28 mouse cellular contexts compared by ENCODE assay signal in genomic region chr11:40491599-40491998, GRCm38 (mm10).
DNase-seq lines count a peak whose midpoint lies in the region; ATAC-seq and TF ChIP-seq lines count a peak whose summit lies in the region.
"Had no signal": no experiment of that assay in that cellular context is flagged by ENCODE, and none has a peak within 500 bp of the region (broad histone marks: within the 10 kb centered on the region; RNA-seq: fewer than 3 reads in every experiment).

No protein-coding gene starts in this region.

- no peak overlapping the region for H3K4me3 ChIP-seq in hindbrain, embryonic 11.5 days (ENCODE audit: low read depth, low read length)
- no peak overlapping the region for H3K4me3 ChIP-seq in hindbrain, embryonic 12.5 days
- no peak overlapping the region for H3K4me3 ChIP-seq in lung, embryonic 15.5 days
- no peak overlapping the region for H3K4me3 ChIP-seq in lung, adult 2 months (replicated peaks; ENCODE audit: extremely low read depth, low read depth, low read length)
- no peak overlapping the region for H3K4me3 ChIP-seq in midbrain, embryonic 14.5 days (replicated peaks; ENCODE audit: low read depth, low read length)
- H3K4me3 ChIP-seq: erythroblast, embryonic 14.5 days; gastrocnemius, adult 2 months; myocyte; neural tube, embryonic 12.5 days; stomach, embryonic 15.5 days had no signal

- no peaks in the 10 kb centered on the region for H3K9me3 ChIP-seq in hindbrain, embryonic 11.5 days (ENCODE audit: control insufficient read depth, low read length)
- no peaks in the 10 kb centered on the region for H3K9me3 ChIP-seq in hindbrain, embryonic 12.5 days (replicated peaks)
- H3K9me3 ChIP-seq in lung, embryonic 15.5 days: no peaks in the 10 kb centered on the region
- no peaks in the 10 kb centered on the region for H3K9me3 ChIP-seq in midbrain, embryonic 14.5 days (ENCODE audit: control insufficient read depth, low read length)
- H3K9me3 ChIP-seq: neural tube, embryonic 12.5 days; stomach, embryonic 15.5 days had no signal

- H3K36me3 ChIP-seq in hindbrain, embryonic 11.5 days (ENCODE audit: control insufficient read depth, insufficient read depth, low read length): no peaks in the 10 kb centered on the region
- no peaks in the 10 kb centered on the region for H3K36me3 ChIP-seq in hindbrain, embryonic 12.5 days
- H3K36me3 ChIP-seq in lung, embryonic 15.5 days: no peaks in the 10 kb centered on the region
- H3K36me3 ChIP-seq in midbrain, embryonic 14.5 days (ENCODE audit: control insufficient read depth, insufficient read depth, low read length): no peaks in the 10 kb centered on the region
- H3K36me3 ChIP-seq: neural tube, embryonic 12.5 days; stomach, embryonic 15.5 days had no signal

- TF ChIP-seq CTCF in lung, adult 2 months (IDR thresholded peaks at IDR 0.05; ENCODE audit: insufficient read depth, low read length): no peak
- TF ChIP-seq CTCF in brain, embryonic 14.5 days (IDR thresholded peaks at IDR 0.05; ENCODE audit: borderline replicate concordance, extremely low read depth, insufficient read depth, insufficient read length): no peak

- no peaks in the 10 kb centered on the region for H3K4me1 ChIP-seq in hindbrain, embryonic 11.5 days (replicated peaks; ENCODE audit: control insufficient read depth, insufficient read depth, low read length)
- H3K4me1 ChIP-seq in hindbrain, embryonic 12.5 days: peaks cover 3% of the 10 kb centered on the region; the same call in 1 of the 2 replicates
- no peaks in the 10 kb centered on the region for H3K4me1 ChIP-seq in lung, embryonic 15.5 days
- H3K4me1 ChIP-seq in lung, adult 2 months (ENCODE audit: control insufficient read depth, insufficient read depth, low read length): no peaks in the 10 kb centered on the region
- no peaks in the 10 kb centered on the region for H3K4me1 ChIP-seq in midbrain, embryonic 14.5 days (ENCODE audit: control insufficient read depth, insufficient read depth, low read length)
- H3K4me1 ChIP-seq: neural tube, embryonic 12.5 days; stomach, embryonic 15.5 days had no signal

- ATAC-seq in hindbrain, embryonic 11.5 days (ENCODE audit: low FRiP score): no peak
- ATAC-seq in hindbrain, embryonic 12.5 days (ENCODE audit: low FRiP score): no peak
- peak; percentile 59; the same call in 1 of the 2 replicates for ATAC-seq in lung, embryonic 15.5 days (ENCODE audit: borderline replicate concordance, extremely low read depth, low FRiP score, low TSS enrichment)
- ATAC-seq in midbrain, embryonic 14.5 days (ENCODE audit: low FRiP score, low TSS enrichment): no peak
- ATAC-seq: forebrain, embryonic 16.5 days; intestine, postnatal 0 days had no signal

- no peaks in the 10 kb centered on the region for H3K27me3 ChIP-seq in hindbrain, embryonic 11.5 days (ENCODE audit: control insufficient read depth, insufficient read depth, low read length)
- no peaks in the 10 kb centered on the region for H3K27me3 ChIP-seq in hindbrain, embryonic 12.5 days
- no peaks in the 10 kb centered on the region for H3K27me3 ChIP-seq in lung, embryonic 15.5 days
- H3K27me3 ChIP-seq in midbrain, embryonic 14.5 days (ENCODE audit: control insufficient read depth, insufficient read depth, low read length): no peaks in the 10 kb centered on the region
- H3K27me3 ChIP-seq: neural tube, embryonic 12.5 days; stomach, embryonic 15.5 days had no signal

- no peak overlapping the region for H3K4me2 ChIP-seq in hindbrain, embryonic 11.5 days (replicated peaks; ENCODE audit: low read depth, low read length)
- H3K4me2 ChIP-seq in hindbrain, embryonic 12.5 days (replicated peaks): no peak overlapping the region
- H3K4me2 ChIP-seq in lung, embryonic 15.5 days: no peak overlapping the region
- no peak overlapping the region for H3K4me2 ChIP-seq in midbrain, embryonic 14.5 days (ENCODE audit: low read length)
- H3K4me2 ChIP-seq: heart, embryonic 11.5 days; midbrain, embryonic 11.5 days; neural tube, embryonic 12.5 days; stomach, embryonic 15.5 days had no signal

- WGBS in hindbrain, embryonic 11.5 days: 24% methylated on average over 6 of the region's 6 CpGs
- 30% methylated on average over 6 of the region's 6 CpGs for WGBS in hindbrain, embryonic 12.5 days
- 15% methylated on average over 6 of the region's 6 CpGs for WGBS in lung, embryonic 15.5 days
- WGBS in lung, adult 2 months: 17% methylated on average over 6 of the region's 6 CpGs
- 39% methylated on average over 6 of the region's 6 CpGs for WGBS in midbrain, embryonic 14.5 days

- H3K9ac ChIP-seq in hindbrain, embryonic 11.5 days (ENCODE audit: low read depth, low read length): no peak overlapping the region
- H3K9ac ChIP-seq in hindbrain, embryonic 12.5 days: no peak overlapping the region
- H3K9ac ChIP-seq in lung, embryonic 15.5 days: no peak overlapping the region
- H3K9ac ChIP-seq in midbrain, embryonic 14.5 days (replicated peaks; ENCODE audit: low read length): no peak overlapping the region
- H3K9ac ChIP-seq: liver, embryonic 14.5 days; neural tube, embryonic 12.5 days; stomach, embryonic 15.5 days had no signal

- H3K27ac ChIP-seq in hindbrain, embryonic 11.5 days (ENCODE audit: low read depth, low read length): no peak overlapping the region
- H3K27ac ChIP-seq in hindbrain, embryonic 12.5 days: no peak overlapping the region
- no peak overlapping the region for H3K27ac ChIP-seq in lung, embryonic 15.5 days
- H3K27ac ChIP-seq in midbrain, embryonic 14.5 days (replicated peaks; ENCODE audit: low read depth, low read length): no peak overlapping the region
- H3K27ac ChIP-seq: gastrocnemius, adult 2 months; liver, embryonic 14.5 days; neural tube, embryonic 12.5 days; stomach, embryonic 15.5 days had no signal

- no peak for TF ChIP-seq POLR2A in lung, adult 2 months (IDR thresholded peaks at IDR 0.05; ENCODE audit: borderline replicate concordance, extremely low read depth, low read depth, low read length)
- TF ChIP-seq POLR2A in brain, embryonic 14.5 days (IDR thresholded peaks at IDR 0.05; ENCODE audit: borderline replicate concordance, extremely low read depth, insufficient read depth, insufficient read length, poor library complexity, severe bottlenecking): no peak

- peak; percentile 22 for DNase-seq in hindbrain, embryonic 11.5 days (ENCODE audit: low spot score)
- DNase-seq in lung, adult 2 months: no peak
- DNase-seq in brain, embryonic 14.5 days (ENCODE audit: low read depth): peak; percentile 43
- DNase-seq in layer of hippocampus, postnatal 10 days (ENCODE audit: low spot score in 2 of 2): peak; percentile 18 to 20
- no peak for DNase-seq in midbrain, embryonic 14.5 days
- DNase-seq in kidney, adult 9 months: no peak
- DNase-seq: adrenal gland, postnatal 25 days; B cell, adult 2 months; cerebellum, adult 8-10 months; cerebellum, postnatal 25 days; gastrocnemius, adult 2 months; gastrocnemius, postnatal 36 days; heart, adult 18-20 months; heart, postnatal 36 days; kidney, postnatal 36 days; liver; right cerebral cortex, postnatal 14 days had no signal

Comparison
In these comparisons a context has a peak if more than half of its experiments do, and no peak if none do; other contexts are left out.
1. DNase-seq: peak in hindbrain, embryonic 11.5 days (single experiment), brain, embryonic 14.5 days (single experiment) and layer of hippocampus, postnatal 10 days (2 of 2); none in lung, adult 2 months (single experiment), midbrain, embryonic 14.5 days (single experiment) and kidney, adult 9 months (single experiment).